ENCODE assay signal across 16 mouse cellular contexts in the genomic region with DNA sequence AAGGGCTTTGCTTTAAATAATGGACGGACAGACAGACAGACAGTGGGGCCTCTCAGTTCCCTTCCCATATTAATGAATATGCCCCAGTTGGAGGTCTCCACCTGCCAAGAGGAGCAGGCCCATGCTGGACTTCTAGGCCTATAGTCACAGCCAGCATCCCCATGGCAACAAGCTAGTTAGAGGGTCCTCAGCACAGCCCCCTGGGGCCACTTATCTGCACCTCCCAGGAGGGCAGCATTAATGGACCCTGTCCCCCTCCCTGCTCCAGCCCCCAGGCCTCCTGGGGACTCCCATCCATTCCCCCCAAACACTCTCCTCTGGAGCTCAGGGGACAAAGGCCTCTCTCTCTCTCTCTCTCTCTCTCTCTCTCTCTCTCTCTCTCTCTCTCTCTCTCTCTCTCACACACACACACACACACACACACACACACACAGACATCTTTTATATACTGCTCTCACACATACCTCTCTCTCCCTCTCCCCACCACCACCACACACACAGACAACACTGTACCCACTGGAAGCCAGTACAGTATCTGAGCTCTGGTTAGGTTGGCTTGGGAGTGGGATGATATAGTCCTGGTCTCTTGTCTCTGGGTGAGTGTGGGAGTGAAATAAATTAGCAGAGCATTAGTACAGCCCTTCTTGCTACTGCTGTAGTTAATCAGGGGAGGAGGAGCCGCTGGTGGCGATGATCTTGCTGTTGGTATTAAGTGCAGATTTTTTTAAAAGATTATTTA.
DNase-seq lines count a peak whose midpoint lies in the region; ATAC-seq lines count a peak whose summit lies in the region.
"Had no signal": no experiment of that assay in that cellular context is flagged by ENCODE, and none has a peak within 500 bp of the region (broad histone marks: within the 10 kb centered on the region; RNA-seq: fewer than 3 reads in every experiment).

No protein-coding gene starts in this region.

- H3K9ac ChIP-seq in hindbrain, embryonic 13.5 days: no peak overlapping the region
- no peak overlapping the region for H3K9ac ChIP-seq in neural tube, embryonic 12.5 days
- 0 out of 2 replicates have a peak overlapping the region, but pooled peaks have one; percentile 5 for H3K9ac ChIP-seq in midbrain, embryonic 13.5 days (replicated peaks)
- H3K9ac ChIP-seq: limb, embryonic 13.5 days; stomach, embryonic 15.5 days had no signal

- H3K36me3 ChIP-seq in hindbrain, embryonic 10.5 days: no peaks in the 10 kb centered on the region
- no peaks in the 10 kb centered on the region for H3K36me3 ChIP-seq in hindbrain, embryonic 13.5 days
- H3K36me3 ChIP-seq in neural tube, embryonic 12.5 days: no peaks in the 10 kb centered on the region
- H3K36me3 ChIP-seq in midbrain, embryonic 13.5 days: no peaks in the 10 kb centered on the region
- H3K36me3 ChIP-seq: heart, embryonic 10.5 days; limb, embryonic 13.5 days; stomach, embryonic 15.5 days had no signal

- DNase-seq in hindbrain, embryonic 10.5 days (ENCODE audit: low spot score): no peak
- no peak for DNase-seq in neural tube, embryonic 10.5 days (ENCODE audit: extremely low spot score, low spot score)
- DNase-seq in kidney, adult 8-10 months: no peak
- DNase-seq in thymus, postnatal 36 days: no peak
- DNase-seq: adrenal gland, postnatal 36 days; cerebellum, adult 9-10 months; gastrocnemius, postnatal 36 days; heart, postnatal 10 days; kidney, adult 9 months; kidney, postnatal 4 days had no signal

- H3K27ac ChIP-seq in hindbrain, embryonic 10.5 days: peak overlapping the region; percentile 67
- no peak overlapping the region for H3K27ac ChIP-seq in hindbrain, embryonic 13.5 days
- no peak overlapping the region for H3K27ac ChIP-seq in neural tube, embryonic 12.5 days
- H3K27ac ChIP-seq in midbrain, embryonic 13.5 days: peak overlapping the region; percentile 67
- H3K27ac ChIP-seq: heart, embryonic 10.5 days; limb, embryonic 13.5 days; stomach, embryonic 15.5 days had no signal

- H3K9me3 ChIP-seq in hindbrain, embryonic 10.5 days: 0 out of 2 replicates have a peak, but pooled peaks cover 6% of the 10 kb centered on the region
- no peaks in the 10 kb centered on the region for H3K9me3 ChIP-seq in hindbrain, embryonic 13.5 days
- H3K9me3 ChIP-seq in neural tube, embryonic 12.5 days: no peaks in the 10 kb centered on the region
- no peaks in the 10 kb centered on the region for H3K9me3 ChIP-seq in midbrain, embryonic 13.5 days
- H3K9me3 ChIP-seq: heart, embryonic 10.5 days; stomach, embryonic 15.5 days had no signal

- no peak overlapping the region for H3K4me3 ChIP-seq in hindbrain, embryonic 10.5 days
- no peak overlapping the region for H3K4me3 ChIP-seq in hindbrain, embryonic 13.5 days
- H3K4me3 ChIP-seq in neural tube, embryonic 12.5 days: no peak overlapping the region
- H3K4me3 ChIP-seq in midbrain, embryonic 13.5 days (replicated peaks): no peak overlapping the region
- H3K4me3 ChIP-seq: heart, embryonic 10.5 days; limb, embryonic 13.5 days; stomach, embryonic 15.5 days had no signal

- whole genome bisulfite sequencing in hindbrain, embryonic 10.5 days: 58% methylated on average over 3 of the region's 3 CpGs
- WGBS in hindbrain, embryonic 13.5 days: 51% methylated on average over 3 of the region's 3 CpGs
- WGBS in neural tube, embryonic 12.5 days: 60% methylated on average over 3 of the region's 3 CpGs
- WGBS in midbrain, embryonic 13.5 days: 53% methylated on average over 3 of the region's 3 CpGs

- ATAC-seq in hindbrain, embryonic 13.5 days (ENCODE audit: low FRiP score): no peak
- peak; percentile 37; the same call in 1 of the 2 replicates for ATAC-seq in neural tube, embryonic 12.5 days (ENCODE audit: low FRiP score, low read depth)
- ATAC-seq in midbrain, embryonic 13.5 days: peak; percentile 77

- peaks cover 27% of the 10 kb centered on the region for H3K4me1 ChIP-seq in hindbrain, embryonic 10.5 days (replicated peaks)
- peaks cover 39% of the 10 kb centered on the region for H3K4me1 ChIP-seq in hindbrain, embryonic 13.5 days (replicated peaks)
- peaks cover 29% of the 10 kb centered on the region for H3K4me1 ChIP-seq in neural tube, embryonic 12.5 days
- H3K4me1 ChIP-seq in midbrain, embryonic 13.5 days (replicated peaks): peaks cover 34% of the 10 kb centered on the region
- H3K4me1 ChIP-seq: limb, embryonic 13.5 days; stomach, embryonic 15.5 days had no signal

- peaks cover 34% of the 10 kb centered on the region for H3K27me3 ChIP-seq in hindbrain, embryonic 10.5 days (ENCODE audit: insufficient read depth, poor library complexity, severe bottlenecking)
- peaks cover 13% of the 10 kb centered on the region for H3K27me3 ChIP-seq in hindbrain, embryonic 13.5 days
- H3K27me3 ChIP-seq in neural tube, embryonic 12.5 days (replicated peaks): no peaks in the 10 kb centered on the region; the same call in 1 of the 2 replicates
- H3K27me3 ChIP-seq in midbrain, embryonic 13.5 days: peaks cover 9% of the 10 kb centered on the region; the same call in 1 of the 2 replicates
- H3K27me3 ChIP-seq: stomach, embryonic 15.5 days had no signal

- no peak overlapping the region for H3K4me2 ChIP-seq in hindbrain, embryonic 13.5 days
- H3K4me2 ChIP-seq in neural tube, embryonic 12.5 days (replicated peaks): no peak overlapping the region
- no peak overlapping the region for H3K4me2 ChIP-seq in midbrain, embryonic 13.5 days (replicated peaks)
- H3K4me2 ChIP-seq: limb, embryonic 13.5 days; stomach, embryonic 15.5 days had no signal

Comparison
In these comparisons a context has a peak if more than half of its experiments do, and no peak if none do; other contexts are left out.
1. H3K27ac ChIP-seq: peak in hindbrain, embryonic 10.5 days (single experiment) and midbrain, embryonic 13.5 days (single experiment); none in hindbrain, embryonic 13.5 days (single experiment) and neural tube, embryonic 12.5 days (single experiment).